Comparison of ENCODE assay signal across 8 mouse cellular contexts in the genomic region with DNA sequence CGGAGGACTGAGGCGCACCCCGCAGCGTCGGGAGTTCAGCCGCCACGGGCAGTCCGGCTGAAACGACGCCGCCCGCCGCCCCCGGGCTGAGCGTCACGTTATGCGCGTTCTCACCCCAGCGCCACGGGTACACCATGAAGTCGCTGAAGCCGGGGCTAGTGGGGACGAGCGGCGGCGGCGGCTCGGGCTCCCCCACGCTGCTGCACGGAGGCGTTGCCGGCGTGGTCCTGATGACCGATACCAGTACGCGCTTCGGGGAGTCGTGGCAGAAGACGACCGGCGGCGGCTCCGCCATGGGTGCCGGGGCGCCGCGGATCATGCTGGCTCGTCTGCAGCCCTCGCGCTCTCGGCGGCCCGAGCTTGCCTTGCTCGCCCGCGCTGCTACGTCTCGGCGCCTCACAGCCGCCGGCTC. TPM values are rescaled to one million over a fixed set of nuclear protein-coding genes. Genes with fewer than 3 reads are reported as not detected.
A peak's percentile ranks its signal among the peaks of the same experiment; 100 is the strongest.
DNase-seq lines count a peak whose midpoint lies in the region; ATAC-seq lines count a peak whose summit lies in the region.

No protein-coding gene starts in this region.

- ATAC-seq in hindbrain, embryonic 12.5 days (ENCODE audit: low FRiP score) = peak; percentile 65
- ATAC-seq in lung, embryonic 16.5 days (ENCODE audit: low read depth) = peak; percentile 5
- peak; percentile 0; the same call in 1 of the 2 replicates for ATAC-seq in stomach, embryonic 16.5 days (ENCODE audit: insufficient read depth, low FRiP score)

- no peaks in the 10 kb centered on the region for H3K27me3 ChIP-seq in hindbrain, embryonic 12.5 days
- no peaks in the 10 kb centered on the region for H3K27me3 ChIP-seq in lung, embryonic 16.5 days (ENCODE audit: control insufficient read depth, insufficient read depth, low read depth, low read length)
- no peaks in the 10 kb centered on the region for H3K27me3 ChIP-seq in stomach, embryonic 16.5 days (ENCODE audit: control insufficient read depth, insufficient read depth, low read length)

- H3K9me3 ChIP-seq in hindbrain, embryonic 12.5 days (replicated peaks) = no peaks in the 10 kb centered on the region
- no peaks in the 10 kb centered on the region for H3K9me3 ChIP-seq in lung, embryonic 16.5 days (ENCODE audit: control insufficient read depth, low read length)
- no peaks in the 10 kb centered on the region for H3K9me3 ChIP-seq in stomach, embryonic 16.5 days (replicated peaks; ENCODE audit: control insufficient read depth, low read length)

- peak; percentile 44 for DNase-seq in embryo, embryonic 10 days (ENCODE audit: low spot score)
- DNase-seq in embryo, embryonic 11 days = no peak
- peak; percentile 52 for DNase-seq in right cerebral cortex, adult 18-20 months
- no peak for DNase-seq in right cerebral cortex, postnatal 25 days
- DNase-seq in Muller cell, postnatal 12 days (ENCODE audit: inconsistent ontology term) = no peak

- no peaks in the 10 kb centered on the region for H3K36me3 ChIP-seq in hindbrain, embryonic 12.5 days
- H3K36me3 ChIP-seq in lung, embryonic 16.5 days (ENCODE audit: control insufficient read depth, insufficient read depth, low read length) = no peaks in the 10 kb centered on the region
- no peaks in the 10 kb centered on the region for H3K36me3 ChIP-seq in stomach, embryonic 16.5 days (ENCODE audit: control insufficient read depth, insufficient read depth, low read length)

- peak overlapping the region; percentile 76 for H3K27ac ChIP-seq in hindbrain, embryonic 12.5 days
- peak overlapping the region; percentile 94 for H3K27ac ChIP-seq in lung, embryonic 16.5 days (ENCODE audit: low read length)
- peak overlapping the region; percentile 87 for H3K27ac ChIP-seq in stomach, embryonic 16.5 days (ENCODE audit: low read length)

- H3K4me1 ChIP-seq in hindbrain, embryonic 12.5 days = peaks cover 21% of the 10 kb centered on the region
- H3K4me1 ChIP-seq in lung, embryonic 16.5 days (replicated peaks; ENCODE audit: control insufficient read depth, insufficient read depth, low read length) = peaks cover 22% of the 10 kb centered on the region
- peaks cover 25% of the 10 kb centered on the region for H3K4me1 ChIP-seq in stomach, embryonic 16.5 days (ENCODE audit: control insufficient read depth, insufficient read depth, low read length)

- peak overlapping the region; percentile 77 for H3K4me2 ChIP-seq in hindbrain, embryonic 12.5 days (replicated peaks)
- peak overlapping the region; percentile 75 for H3K4me2 ChIP-seq in lung, embryonic 16.5 days (ENCODE audit: low read depth, low read length)
- H3K4me2 ChIP-seq in stomach, embryonic 16.5 days (ENCODE audit: low read depth, low read length) = peak overlapping the region; percentile 82

- H3K9ac ChIP-seq in hindbrain, embryonic 12.5 days = peak overlapping the region; percentile 80
- peak overlapping the region; percentile 84 for H3K9ac ChIP-seq in lung, embryonic 16.5 days (ENCODE audit: low read length)
- peak overlapping the region; percentile 75 for H3K9ac ChIP-seq in stomach, embryonic 16.5 days (ENCODE audit: low read length)

- H3K4me3 ChIP-seq in hindbrain, embryonic 12.5 days = peak overlapping the region; percentile 93
- peak overlapping the region; percentile 97 for H3K4me3 ChIP-seq in lung, embryonic 16.5 days (ENCODE audit: low read length)
- peak overlapping the region; percentile 78 for H3K4me3 ChIP-seq in stomach, embryonic 16.5 days (replicated peaks; ENCODE audit: low read length)

- under 1% methylated on average over 59 of the region's 61 CpGs for WGBS in hindbrain, embryonic 12.5 days
- WGBS in lung, embryonic 16.5 days = under 1% methylated on average over 53 of the region's 61 CpGs
- under 1% methylated on average over 61 of the region's 61 CpGs for WGBS in stomach, embryonic 16.5 days

RNA-seq across cellular contexts. Expression of gene Zfp367, which starts 0.3 kb away (rescaled TPM):
- polyA plus RNA-seq in hindbrain, embryonic 12.5 days (2016; fragmentation: Nextera tagmentation; extraction: Ambion mirVana) = 13.8 and 14.0 TPM in 2 replicates
- polyA plus RNA-seq in lung, embryonic 16.5 days (2015; fragmentation: Nextera tagmentation; extraction: Ambion mirVana) = 22.9 and 24.1 TPM in 2 replicates
- polyA plus RNA-seq in stomach, embryonic 16.5 days (2015; fragmentation: Nextera tagmentation; extraction: Ambion mirVana) = 17.8 and 20.1 TPM in 2 replicates

RNA-seq across cellular contexts. Expression of gene Habp4, which starts 8.9 kb away (rescaled TPM):
- polyA plus RNA-seq in hindbrain, embryonic 12.5 days (2016; fragmentation: Nextera tagmentation; extraction: Ambion mirVana) = 38.0 TPM in 2 replicates
- 16.5 and 18.0 TPM in 2 replicates for polyA plus RNA-seq in lung, embryonic 16.5 days (2015; fragmentation: Nextera tagmentation; extraction: Ambion mirVana)
- polyA plus RNA-seq in stomach, embryonic 16.5 days (2015; fragmentation: Nextera tagmentation; extraction: Ambion mirVana) = 14.2 and 15.4 TPM in 2 replicates

RNA-seq across cellular contexts. Expression of gene Slc35d2, which starts 23.5 kb away (rescaled TPM):
- 4.7 and 5.9 TPM in 2 replicates for polyA plus RNA-seq in hindbrain, embryonic 12.5 days (2016; fragmentation: Nextera tagmentation; extraction: Ambion mirVana)
- 5.1 and 6.9 TPM in 2 replicates for polyA plus RNA-seq in lung, embryonic 16.5 days (2015; fragmentation: Nextera tagmentation; extraction: Ambion mirVana)
- polyA plus RNA-seq in stomach, embryonic 16.5 days (2015; fragmentation: Nextera tagmentation; extraction: Ambion mirVana) = 6.2 and 7.2 TPM in 2 replicates

Comparison
In these comparisons a context has a peak if more than half of its experiments do, and no peak if none do; other contexts are left out.
1. DNase-seq: peak in embryo, embryonic 10 days (single experiment) and right cerebral cortex, adult 18-20 months (single experiment); none in embryo, embryonic 11 days (single experiment), right cerebral cortex, postnatal 25 days (single experiment) and Muller cell, postnatal 12 days (single experiment).
2. ATAC-seq: peak in every context shown above with its lines; median percentile 65 in hindbrain, embryonic 12.5 days; 5 in lung, embryonic 16.5 days; 0 in stomach, embryonic 16.5 days.
3. Peak in every context shown above with its lines, with median percentiles within 50 percentile points of each other: H3K27ac ChIP-seq, H3K4me2 ChIP-seq, H3K4me3 ChIP-seq and H3K9ac ChIP-seq.